Mouse (Mus musculus): ENCODE measurements around the gene Olfr152. TPM values are rescaled to one million over a fixed set of nuclear protein-coding genes. Genes with fewer than 3 reads are reported as not detected.

Olfr152 gene
- not detected in 2 replicates for polyA plus RNA-seq (2016; fragmentation: Nextera tagmentation; extraction: Ambion mirVana)

GRCm38 (mm10) chr2:87779183-87779582 is at the start of gene Olfr152:
Olfr152 (plus strand) TSS chr2:87779483.
- H3K36me3 ChIP-seq, result no peaks in the 10 kb centered on the region
- ATAC-seq (ENCODE audit: low FRiP score, low read depth), result no peak
- H3K4me3 ChIP-seq, result no peak within 1 kb of the TSS
- WGBS, result 83% methylated on average over 4 of the region's 4 CpGs
- H3K27me3 ChIP-seq, result no peaks in the 10 kb centered on the region
- H3K9ac ChIP-seq (replicated peaks), result no peak within 1 kb of the TSS
- H3K4me2 ChIP-seq (replicated peaks), result no peak within 1 kb of the TSS
- no peak within 1 kb of the TSS for H3K27ac ChIP-seq (replicated peaks)
- H3K9me3 ChIP-seq, result no peaks in the 10 kb centered on the region
- H3K4me1 ChIP-seq, result no peaks in the 10 kb centered on the region

GRCm38 (mm10) chr2:87739878-87740277 is 39.4 kb upstream of the Olfr152 start, which contains the start of gene Olfr1138:
Olfr1138 (minus strand) TSS chr2:87739978.
- ATAC-seq (ENCODE audit: low FRiP score, low read depth), result no peak
- H3K9ac ChIP-seq (replicated peaks), result no peak within 1 kb of the TSS
- no peaks in the 10 kb centered on the region for H3K9me3 ChIP-seq
- no peaks in the 10 kb centered on the region for H3K27me3 ChIP-seq
- no peak within 1 kb of the TSS for H3K27ac ChIP-seq (replicated peaks)
- H3K4me1 ChIP-seq, result no peaks in the 10 kb centered on the region
- no peaks in the 10 kb centered on the region for H3K36me3 ChIP-seq
- no peak within 1 kb of the TSS for H3K4me2 ChIP-seq (replicated peaks)
- 87% methylated on average over 1 of the region's 1 CpGs for WGBS
- H3K4me3 ChIP-seq, result no peak within 1 kb of the TSS

GRCm38 (mm10) chr2:87743452-87743851 is 35.8 kb upstream of the Olfr152 start, which contains the start of gene Olfr1140:
Olfr1140 (plus strand) TSS chr2:87743752.
- Histone ChIP-seq H3K4me3 (no peak within 1 kb of the TSS), H3K27ac (replicated peaks) (no peak within 1 kb of the TSS), H3K9ac (replicated peaks) (no peak within 1 kb of the TSS), H3K36me3 (no peaks in the 10 kb centered on the region), H3K4me1 (no peaks in the 10 kb centered on the region), H3K9me3 (no peaks in the 10 kb centered on the region), H3K27me3 (no peaks in the 10 kb centered on the region), H3K4me2 (replicated peaks) (no peak within 1 kb of the TSS)
- no peak for ATAC-seq (ENCODE audit: low FRiP score, low read depth)
- WGBS, result 78% methylated on average over 3 of the region's 3 CpGs

- Histone ChIP-seq H3K9me3 (no peaks in the 10 kb centered on the region), H3K36me3 (no peaks in the 10 kb centered on the region), H3K27ac (replicated peaks) (no peak within 1 kb of the TSS), H3K27me3 (no peaks in the 10 kb centered on the region), H3K4me2 (replicated peaks) (no peak within 1 kb of the TSS), H3K4me1 (no peaks in the 10 kb centered on the region), H3K9ac (replicated peaks) (no peak within 1 kb of the TSS), H3K4me3 (no peak within 1 kb of the TSS)
- WGBS, result 78% methylated on average over 1 of the region's 1 CpGs
- no peak for ATAC-seq (ENCODE audit: low FRiP score, low read depth)
Measured at GRCm38 (mm10) chr2:87753891-87754290, 25.4 kb upstream of the Olfr152 start, which contains the start of gene Olfr1141. Olfr1141 (minus strand) TSS chr2:87753991.

- 65% methylated on average over 1 of the region's 1 CpGs for WGBS
- ATAC-seq (ENCODE audit: low FRiP score, low read depth), result no peak
Measured at GRCm38 (mm10) chr2:87776143-87776542, 3.1 kb upstream of the Olfr152 start.

GRCm38 (mm10) chr2:87800292-87800691 is 21.0 kb downstream of the Olfr152 start, which contains the start of gene Olfr1143:
Olfr1143 (plus strand) TSS chr2:87800592.
- no peak within 1 kb of the TSS for H3K4me3 ChIP-seq
- no peaks in the 10 kb centered on the region for H3K4me1 ChIP-seq
- ATAC-seq (ENCODE audit: low FRiP score, low read depth), result no peak

More at GRCm38 (mm10) chr2:87776143-87776542, 3.1 kb upstream of the Olfr152 start:
- Histone ChIP-seq H3K27me3 (no peaks in the 10 kb centered on the region), H3K4me1 (no peaks in the 10 kb centered on the region), H3K4me3 (no peak overlapping the region), H3K4me2 (replicated peaks) (no peak overlapping the region), H3K27ac (replicated peaks) (no peak overlapping the region), H3K9me3 (no peaks in the 10 kb centered on the region), H3K36me3 (no peaks in the 10 kb centered on the region), H3K9ac (replicated peaks) (no peak overlapping the region)

GRCm38 (mm10) chr2:87809522-87809921 is 30.2 kb downstream of the Olfr152 start, which contains the start of gene Olfr1145:
Olfr1145 (plus strand) TSS chr2:87809822.
- no peak for ATAC-seq (ENCODE audit: low FRiP score, low read depth)
- Histone ChIP-seq H3K9ac (replicated peaks) (no peak within 1 kb of the TSS), H3K9me3 (no peaks in the 10 kb centered on the region), H3K4me3 (no peak within 1 kb of the TSS), H3K36me3 (no peaks in the 10 kb centered on the region), H3K4me1 (no peaks in the 10 kb centered on the region), H3K27me3 (no peaks in the 10 kb centered on the region), H3K4me2 (replicated peaks) (no peak within 1 kb of the TSS), H3K27ac (replicated peaks) (no peak within 1 kb of the TSS)
- 82% methylated on average over 1 of the region's 1 CpGs for WGBS

More at GRCm38 (mm10) chr2:87800292-87800691, 21.0 kb downstream of the Olfr152 start, which contains the start of gene Olfr1143:
- Histone ChIP-seq H3K4me2 (replicated peaks) (no peak within 1 kb of the TSS), H3K9ac (replicated peaks) (no peak within 1 kb of the TSS), H3K9me3 (no peaks in the 10 kb centered on the region), H3K27me3 (no peaks in the 10 kb centered on the region), H3K36me3 (no peaks in the 10 kb centered on the region), H3K27ac (replicated peaks) (no peak within 1 kb of the TSS)

GRCm38 (mm10) chr2:87830233-87830632 is 51.0 kb downstream of the Olfr152 start, which contains the start of gene Olfr1148:
Olfr1148 (plus strand) TSS chr2:87830533.
- WGBS, result 87% methylated on average over 1 of the region's 1 CpGs
- Histone ChIP-seq H3K4me2 (replicated peaks) (no peak within 1 kb of the TSS), H3K36me3 (no peaks in the 10 kb centered on the region), H3K9ac (replicated peaks) (no peak within 1 kb of the TSS), H3K4me1 (no peaks in the 10 kb centered on the region), H3K27ac (replicated peaks) (no peak within 1 kb of the TSS), H3K27me3 (no peaks in the 10 kb centered on the region), H3K9me3 (no peaks in the 10 kb centered on the region), H3K4me3 (no peak within 1 kb of the TSS)
- no peak for ATAC-seq (ENCODE audit: low FRiP score, low read depth)

Other genes starting within 250 kb of the Olfr152 start
- not detected in 2 replicates for gene Olfr153, start 247.7 kb upstream of the Olfr152 start, polyA plus RNA-seq (2016; fragmentation: Nextera tagmentation; extraction: Ambion mirVana)
- gene Olfr1128, start 233.9 kb upstream of the Olfr152 start, polyA plus RNA-seq (2016; fragmentation: Nextera tagmentation; extraction: Ambion mirVana), result not detected in 2 replicates
- not detected in 2 replicates for gene Olfr1129, start 205.6 kb upstream of the Olfr152 start, polyA plus RNA-seq (2016; fragmentation: Nextera tagmentation; extraction: Ambion mirVana)
- gene Olfr1130, start 173.3 kb upstream of the Olfr152 start, polyA plus RNA-seq (2016; fragmentation: Nextera tagmentation; extraction: Ambion mirVana), result not detected in 2 replicates
- not detected in 2 replicates for gene Olfr1131, start 152.4 kb upstream of the Olfr152 start, polyA plus RNA-seq (2016; fragmentation: Nextera tagmentation; extraction: Ambion mirVana)
- gene Olfr1132, start 141.9 kb upstream of the Olfr152 start, polyA plus RNA-seq (2016; fragmentation: Nextera tagmentation; extraction: Ambion mirVana), result not detected in 2 replicates
- gene Olfr1133, start 132.1 kb upstream of the Olfr152 start, polyA plus RNA-seq (2016; fragmentation: Nextera tagmentation; extraction: Ambion mirVana), result not detected in 2 replicates
- gene Olfr1134, start 121.0 kb upstream of the Olfr152 start, polyA plus RNA-seq (2016; fragmentation: Nextera tagmentation; extraction: Ambion mirVana), result not detected in 2 replicates
- gene Olfr1135, start 105.8 kb upstream of the Olfr152 start, polyA plus RNA-seq (2016; fragmentation: Nextera tagmentation; extraction: Ambion mirVana), result not detected in 2 replicates
- not detected in 2 replicates for gene Olfr1136, start 85.5 kb upstream of the Olfr152 start, polyA plus RNA-seq (2016; fragmentation: Nextera tagmentation; extraction: Ambion mirVana)
- gene Olfr1137, start 66.3 kb upstream of the Olfr152 start, polyA plus RNA-seq (2016; fragmentation: Nextera tagmentation; extraction: Ambion mirVana), result not detected in 2 replicates
- gene Olfr1138, start 39.5 kb upstream of the Olfr152 start, polyA plus RNA-seq (2016; fragmentation: Nextera tagmentation; extraction: Ambion mirVana), result not detected in 2 replicates
- not detected in 2 replicates for gene Olfr1140, start 35.7 kb upstream of the Olfr152 start, polyA plus RNA-seq (2016; fragmentation: Nextera tagmentation; extraction: Ambion mirVana)
- not detected in 2 replicates for gene Olfr1141, start 25.5 kb upstream of the Olfr152 start, polyA plus RNA-seq (2016; fragmentation: Nextera tagmentation; extraction: Ambion mirVana)
- not detected in 2 replicates for gene Olfr1143, start 21.1 kb downstream of the Olfr152 start, polyA plus RNA-seq (2016; fragmentation: Nextera tagmentation; extraction: Ambion mirVana)
- gene Olfr1145, start 30.3 kb downstream of the Olfr152 start, polyA plus RNA-seq (2016; fragmentation: Nextera tagmentation; extraction: Ambion mirVana), result not detected in 2 replicates
- gene Olfr1148, start 51.0 kb downstream of the Olfr152 start, polyA plus RNA-seq (2016; fragmentation: Nextera tagmentation; extraction: Ambion mirVana), result not detected in 2 replicates
- gene Olfr1150-ps1, start 64.5 kb downstream of the Olfr152 start, polyA plus RNA-seq (2016; fragmentation: Nextera tagmentation; extraction: Ambion mirVana), result not detected in 2 replicates
- gene Olfr1151, start 76.4 kb downstream of the Olfr152 start, polyA plus RNA-seq (2016; fragmentation: Nextera tagmentation; extraction: Ambion mirVana), result not detected in 2 replicates
- gene Olfr1152, start 87.0 kb downstream of the Olfr152 start, polyA plus RNA-seq (2016; fragmentation: Nextera tagmentation; extraction: Ambion mirVana), result not detected in 2 replicates
- not detected in 2 replicates for gene Olfr1153, start 115.5 kb downstream of the Olfr152 start, polyA plus RNA-seq (2016; fragmentation: Nextera tagmentation; extraction: Ambion mirVana)
- not detected in 2 replicates for gene Olfr1154, start 125.7 kb downstream of the Olfr152 start, polyA plus RNA-seq (2016; fragmentation: Nextera tagmentation; extraction: Ambion mirVana)
- gene Olfr1155, start 165.7 kb downstream of the Olfr152 start, polyA plus RNA-seq (2016; fragmentation: Nextera tagmentation; extraction: Ambion mirVana), result not detected in 2 replicates
- gene Olfr1156, start 173.6 kb downstream of the Olfr152 start, polyA plus RNA-seq (2016; fragmentation: Nextera tagmentation; extraction: Ambion mirVana), result not detected in 2 replicates
- not detected in 2 replicates for gene Olfr1157, start 188.8 kb downstream of the Olfr152 start, polyA plus RNA-seq (2016; fragmentation: Nextera tagmentation; extraction: Ambion mirVana)
- gene Olfr74, start 195.2 kb downstream of the Olfr152 start, polyA plus RNA-seq (2016; fragmentation: Nextera tagmentation; extraction: Ambion mirVana), result not detected in 2 replicates
- gene Olfr1158, start 210.6 kb downstream of the Olfr152 start, polyA plus RNA-seq (2016; fragmentation: Nextera tagmentation; extraction: Ambion mirVana), result not detected in 2 replicates
- gene Olfr1160, start 228.8 kb downstream of the Olfr152 start, polyA plus RNA-seq (2016; fragmentation: Nextera tagmentation; extraction: Ambion mirVana), result not detected in 2 replicates
- not detected in 2 replicates for gene Olfr1161, start 243.3 kb downstream of the Olfr152 start, polyA plus RNA-seq (2016; fragmentation: Nextera tagmentation; extraction: Ambion mirVana)